Mouse (Mus musculus) spleen, adult 2 months (tissue): ENCODE measurements around the gene Clec16a.

ENCODE experiments used
- CTCF ChIP-seq: fragments of 200-500 bp; IDR thresholded peaks from 2 replicates; pipeline ENCODE4 v1.5.1; 2011; ENCODE audit warnings: mild to moderate bottlenecking, inconsistent platforms; ENCODE audit not compliant: insufficient read depth, insufficient read length, insufficient replicate concordance; ENCODE audit errors: extremely low read depth
- POLR2A ChIP-seq: fragments of 200-500 bp; IDR thresholded peaks from 2 replicates; pipeline ENCODE4 v1.6.1; 2011; ENCODE audit warnings: low read depth, low read length, inconsistent platforms

DNA sequence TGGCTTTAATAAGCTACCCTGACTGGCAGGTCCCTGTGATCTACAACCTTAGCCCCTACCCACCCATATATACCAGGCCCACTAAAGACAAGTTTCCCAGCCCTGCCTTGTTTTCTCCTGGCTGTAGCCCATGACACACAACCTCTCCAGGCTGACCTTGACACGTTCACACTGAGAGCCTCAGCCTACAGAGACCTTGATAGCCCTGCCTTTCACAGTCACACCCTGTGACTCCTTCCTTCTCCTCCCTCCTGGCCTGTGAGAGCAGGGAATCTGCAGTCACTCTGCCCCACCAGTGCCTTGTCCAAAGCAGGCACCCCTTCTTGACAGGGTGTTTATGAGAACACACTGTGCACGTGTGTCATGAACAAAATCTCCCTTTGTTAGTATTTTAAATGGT is 128.9 kb downstream of the Clec16a start:
- no peak for TF ChIP-seq POLR2A
- TF ChIP-seq CTCF = no peak
